Mouse (Mus musculus) limb, embryonic 14.5 days (tissue): ENCODE data around the gene Klhl11. TPM values are rescaled to one million over a fixed set of nuclear protein-coding genes. Genes with fewer than 3 reads are reported as not detected.
A peak's percentile ranks its signal among the peaks of the same experiment; 100 is the strongest.

ENCODE experiments used
- ATAC-seq: fragments of 200-750 bp; cut with Nextera tagmentation; 2 replicates; pipeline ENCODE4 v1.8.0; 2017; ENCODE audit warnings: low read depth, moderate number of reproducible peaks, moderate TSS enrichment; ENCODE audit not compliant: low FRiP score
- DNase-seq: peaks from one replicate; pipeline ENCODE4 v3.0.0-alpha.2; 2015; ENCODE audit warnings: low spot score
- H3K27ac ChIP-seq: fragments of 300-500 bp; sonication (generic); replicated peaks from 2 replicates; pipeline ENCODE4 v1.5.1; 2014; ENCODE audit warnings: low read depth, mild to moderate bottlenecking, low read length, moderate library complexity, mixed read lengths
- H3K27me3 ChIP-seq: fragments of 300-500 bp; sonication (generic); 2 replicates; pipeline ENCODE4 v1.6.1; 2014; ENCODE audit warnings: low read length, mixed read lengths; ENCODE audit not compliant: control insufficient read depth, insufficient read depth
- H3K36me3 ChIP-seq: fragments of 300-500 bp; sonication (generic); 2 replicates; pipeline ENCODE4 v1.6.1; 2014; ENCODE audit warnings: mild to moderate bottlenecking, low read length, moderate library complexity, mixed read lengths; ENCODE audit not compliant: control insufficient read depth, insufficient read depth
- H3K4me1 ChIP-seq: fragments of 300-500 bp; sonication (generic); 2 replicates; pipeline ENCODE4 v1.6.1; 2014; ENCODE audit warnings: antibody characterized with exemption, low read length, mixed read lengths; ENCODE audit not compliant: control insufficient read depth, insufficient read depth
- H3K4me2 ChIP-seq: fragments of 300-500 bp; sonication (generic); replicated peaks from 2 replicates; pipeline ENCODE4 v1.6.1; 2014; ENCODE audit warnings: low read depth, mild to moderate bottlenecking, low read length, moderate library complexity; ENCODE audit not compliant: severe bottlenecking
- H3K4me3 ChIP-seq: fragments of 300-500 bp; sonication (generic); replicated peaks from 2 replicates; pipeline ENCODE4 v1.5.1; 2014; ENCODE audit warnings: low read length
- H3K9ac ChIP-seq: fragments of 300-500 bp; sonication (generic); 2 replicates; pipeline ENCODE4 v1.6.1; 2014; ENCODE audit warnings: mild to moderate bottlenecking, low read depth, low read length, moderate library complexity; ENCODE audit not compliant: severe bottlenecking
- H3K9me3 ChIP-seq: fragments of 300-500 bp; sonication (generic); 2 replicates; pipeline ENCODE4 v1.6.1; 2016; ENCODE audit warnings: low read length; ENCODE audit not compliant: control insufficient read depth
- POLR2A ChIP-seq: fragments of 200-500 bp; IDR thresholded peaks from 2 replicates; pipeline ENCODE4 v1.8.0; 2012; ENCODE audit warnings: inconsistent platforms, mild to moderate bottlenecking, moderate library complexity, borderline replicate concordance; ENCODE audit not compliant: insufficient read depth, insufficient read length; ENCODE audit errors: extremely low read depth
- WGBS: fragments of 180-500 bp; shearing (Covaris S2); extraction: QIAGEN DNeasy Blood & Tissue Kit; methylation state at CpG from one replicate; pipeline ENCODE4 v1.1.7; 2014; 5-methylcytosine and 5-hydroxymethylcytosine counted together
- polyA plus RNA-seq, 2 experiments: library from polyadenylated mRNA; depleted of rRNA in 1 of 2; stranded (reverse) in 1 of 2; unstranded in 1 of 2; fragments of >200 nt; fragmentation: Nextera tagmentation in 1 of 2; extraction: Ambion mirVana in 1 of 2; gene quantifications; 2 replicates each; pipeline versions ENCODE4 v1.2.1 to v1.2.3; 2012 to 2014

Gene Klhl11
- polyA plus RNA-seq, 2 experiments: 5.5 to 11.5 TPM

- TF ChIP-seq POLR2A: no peak
- Histone ChIP-seq H3K4me3 (no peak overlapping the region), H3K9ac (no peak overlapping the region), H3K36me3 (peaks cover 89% of the 10 kb centered on the region), H3K9me3 (no peaks in the 10 kb centered on the region), H3K27ac (no peak overlapping the region), H3K27me3 (no peaks in the 10 kb centered on the region), H3K4me1 (no peaks in the 10 kb centered on the region), H3K4me2 (no peak overlapping the region)
- WGBS: 87% methylated on average over 6 of the region's 6 CpGs
- no peak for ATAC-seq
- no peak for DNase-seq
Measured at GRCm38 (mm10) chr11:100490951-100491350, 18.4 kb upstream of the Klhl11 start.

GRCm38 (mm10) chr11:100485801-100486538 lies 13.4 kb upstream of the Klhl11 start:
- no peaks in the 10 kb centered on the region for H3K27me3 ChIP-seq
- ATAC-seq (no peak), DNase-seq (peak; percentile 48)
- WGBS: 90% methylated on average over 8 of the region's 8 CpGs
- no peaks in the 10 kb centered on the region for H3K4me1 ChIP-seq
- H3K27ac ChIP-seq: no peak overlapping the region
- no peak for TF ChIP-seq POLR2A
- H3K4me2 ChIP-seq: no peak overlapping the region
- H3K36me3 ChIP-seq: peaks cover 91% of the 10 kb centered on the region
- no peaks in the 10 kb centered on the region for H3K9me3 ChIP-seq
- no peak overlapping the region for H3K9ac ChIP-seq
- H3K4me3 ChIP-seq: no peak overlapping the region

- H3K9ac ChIP-seq: no peak overlapping the region
- DNase-seq (no peak), ATAC-seq (no peak)
- H3K27ac ChIP-seq: no peak overlapping the region
- WGBS: 89% methylated on average over 3 of the region's 3 CpGs
- no peaks in the 10 kb centered on the region for H3K27me3 ChIP-seq
- no peak overlapping the region for H3K4me3 ChIP-seq
- TF ChIP-seq POLR2A: no peak
- no peak overlapping the region for H3K4me2 ChIP-seq
- H3K9me3 ChIP-seq: no peaks in the 10 kb centered on the region
- peaks cover 93% of the 10 kb centered on the region for H3K36me3 ChIP-seq
- no peaks in the 10 kb centered on the region for H3K4me1 ChIP-seq
Measured at GRCm38 (mm10) chr11:100484461-100484860, 11.9 kb upstream of the Klhl11 start.

DNA sequence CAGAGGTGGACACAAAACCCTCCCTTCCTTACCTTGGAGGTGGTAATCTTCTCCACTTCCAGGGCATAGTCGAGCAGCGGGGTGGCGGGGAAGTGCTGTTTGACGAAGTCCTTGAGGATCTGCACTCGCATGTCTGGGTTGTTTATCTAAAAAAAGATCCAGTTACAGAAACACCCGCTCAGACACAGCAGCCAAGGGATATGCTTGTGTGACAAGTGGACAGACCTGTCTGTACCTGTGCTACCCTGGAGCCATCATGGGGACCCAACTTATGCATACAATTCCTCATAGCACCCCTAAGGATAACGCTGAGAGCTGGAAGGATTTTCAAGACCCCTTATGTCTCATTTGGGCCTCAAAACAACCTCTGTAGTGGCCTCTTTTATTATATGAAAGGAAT lies 6.6 kb upstream of the Klhl11 start:
- no peak overlapping the region for H3K9ac ChIP-seq
- TF ChIP-seq POLR2A: no peak
- no peaks in the 10 kb centered on the region for H3K9me3 ChIP-seq
- H3K4me1 ChIP-seq: no peaks in the 10 kb centered on the region
- 76% methylated on average over 7 of the region's 7 CpGs for WGBS
- ATAC-seq: no peak
- H3K27me3 ChIP-seq: no peaks in the 10 kb centered on the region
- no peak overlapping the region for H3K27ac ChIP-seq
- no peak for DNase-seq
- H3K36me3 ChIP-seq: peaks cover 81% of the 10 kb centered on the region
- no peak overlapping the region for H3K4me2 ChIP-seq
- H3K4me3 ChIP-seq: no peak overlapping the region

DNA sequence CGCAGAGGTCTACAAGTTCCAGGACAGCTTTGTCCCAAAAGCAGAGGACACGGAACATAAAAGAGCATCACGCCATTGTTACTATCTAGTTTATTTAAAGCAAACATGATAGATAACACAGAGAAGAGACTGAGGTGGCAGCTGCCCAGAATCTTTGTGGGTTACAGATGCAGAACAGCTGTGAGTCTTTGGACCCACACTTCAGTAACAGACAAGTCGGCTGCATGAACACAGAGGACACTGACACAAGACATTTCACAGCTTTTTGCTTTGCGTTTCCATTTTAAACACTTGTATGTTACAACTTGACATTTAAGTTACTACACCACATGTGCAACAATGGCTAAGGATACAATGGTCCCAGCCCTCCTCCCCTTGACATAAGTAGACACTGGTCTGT lies 3.7 kb upstream of the Klhl11 start:
- Histone ChIP-seq H3K4me2 (no peak overlapping the region), H3K27me3 (no peaks in the 10 kb centered on the region), H3K36me3 (peaks cover 53% of the 10 kb centered on the region), H3K9me3 (no peaks in the 10 kb centered on the region), H3K4me1 (peaks cover 4% of the 10 kb centered on the region), H3K4me3 (no peak overlapping the region), H3K9ac (no peak overlapping the region), H3K27ac (no peak overlapping the region)
- ATAC-seq: no peak
- DNase-seq: no peak
- TF ChIP-seq POLR2A: no peak
- WGBS: 90% methylated on average over 5 of the region's 5 CpGs
